Mouse (Mus musculus): ENCODE measurements around the gene Aifm1. TPM values are rescaled to one million over a fixed set of nuclear protein-coding genes. Genes with fewer than 3 reads are reported as not detected.

The Aifm1 gene
- total and polyA plus RNA-seq, 2 experiments from 2014 or later, result 13.9 to 28.0 TPM

DNA sequence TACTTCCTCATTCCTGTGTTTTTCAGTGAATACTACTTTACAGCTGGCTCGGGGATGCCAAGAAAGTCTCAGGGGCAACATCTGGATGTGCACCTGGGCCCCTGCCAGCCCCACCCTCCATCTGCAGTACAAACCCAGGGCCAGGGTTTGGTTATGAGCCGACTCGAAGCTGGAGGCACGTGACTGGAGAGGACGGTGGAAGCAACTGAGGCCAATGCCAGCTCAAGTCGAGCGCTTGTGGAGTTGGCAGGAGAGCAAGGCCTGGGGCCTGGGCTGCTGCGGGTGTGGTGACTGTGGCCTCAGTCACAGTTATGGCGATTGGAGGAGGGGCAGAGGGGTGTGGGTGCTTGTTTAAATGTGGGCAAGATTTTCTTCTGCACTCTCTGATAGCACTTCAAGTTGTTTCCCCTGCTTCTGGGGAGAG lies 77.9 kb downstream of the Aifm1 start:
- Histone ChIP-seq H3K4me2 (ENCODE audit: low read depth) (no peak overlapping the region), H3K4me1 (ENCODE audit: insufficient read depth) (no peaks in the 10 kb centered on the region), H3K27ac (ENCODE audit: low read depth, low read length) (no peak overlapping the region), H3K27me3 (ENCODE audit: insufficient read depth, low read length) (no peaks in the 10 kb centered on the region), H3K4me3 (ENCODE audit: low read depth, low read length) (no peak overlapping the region), H3K9ac (no peak overlapping the region), H3K9me3 (ENCODE audit: low read length) (no peaks in the 10 kb centered on the region), H3K36me3 (ENCODE audit: insufficient read depth) (no peaks in the 10 kb centered on the region)
- TF ChIP-seq CTCF (IDR thresholded peaks at IDR 0.05; ENCODE audit: low read depth), result no peak
- no peak for ATAC-seq
- DNase-seq, result no peak
- WGBS, result 86% methylated on average over 9 of the region's 9 CpGs

DNA sequence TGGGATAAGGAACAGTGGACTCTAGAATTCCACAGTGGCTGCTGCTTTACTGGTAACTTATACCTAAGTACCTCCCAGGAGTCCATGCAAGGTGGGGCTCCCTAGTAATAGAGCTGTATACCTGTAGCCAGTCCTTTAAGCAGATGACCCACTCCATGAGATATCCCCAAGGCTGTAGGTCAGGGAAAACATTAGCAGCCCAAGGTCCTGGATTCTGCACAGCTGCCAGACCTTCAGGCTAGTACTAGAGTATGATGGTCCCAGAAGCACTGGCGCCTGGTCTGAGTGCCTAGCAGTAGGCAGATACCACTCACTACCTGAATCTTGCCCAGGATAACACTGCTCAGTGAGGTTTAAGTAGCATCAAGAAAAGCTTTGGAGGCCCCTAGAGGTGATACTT lies 79.1 kb downstream of the Aifm1 start:
- Histone ChIP-seq H3K36me3 (ENCODE audit: insufficient read depth) (no peaks in the 10 kb centered on the region), H3K9ac (no peak overlapping the region), H3K4me3 (ENCODE audit: low read depth, low read length) (no peak overlapping the region), H3K9me3 (ENCODE audit: low read length) (no peaks in the 10 kb centered on the region), H3K4me1 (ENCODE audit: insufficient read depth) (no peaks in the 10 kb centered on the region), H3K27ac (ENCODE audit: low read depth, low read length) (no peak overlapping the region), H3K4me2 (ENCODE audit: low read depth) (no peak overlapping the region), H3K27me3 (ENCODE audit: insufficient read depth, low read length) (no peaks in the 10 kb centered on the region)
- no peak for TF ChIP-seq CTCF (IDR thresholded peaks at IDR 0.05; ENCODE audit: low read depth)
- DNase-seq, result no peak
- ATAC-seq, result no peak
- WGBS, result 100% methylated on average over 1 of the region's 1 CpGs

DNA sequence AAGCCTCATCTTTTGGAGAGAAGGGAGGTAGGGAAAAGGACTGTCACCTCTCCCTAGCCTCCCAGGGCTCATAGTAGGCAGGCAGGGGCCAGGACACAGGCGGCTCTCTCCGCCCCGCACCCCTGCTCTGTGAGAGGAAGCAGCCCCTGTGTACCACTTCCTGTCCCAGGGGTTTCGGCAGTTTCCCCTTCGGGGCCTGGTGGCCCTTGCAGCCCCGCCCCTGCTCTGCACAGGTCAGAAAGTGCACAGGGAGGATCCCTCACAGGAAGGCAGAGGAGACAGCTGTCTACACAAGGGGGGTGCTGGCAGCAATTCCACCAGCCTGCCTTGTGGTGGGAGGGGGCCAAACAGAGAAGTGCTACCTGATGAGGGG lies 79.8 kb downstream of the Aifm1 start:
- WGBS, result 49% methylated on average over 6 of the region's 6 CpGs
- DNase-seq, result no peak
- no peak for ATAC-seq

DNA sequence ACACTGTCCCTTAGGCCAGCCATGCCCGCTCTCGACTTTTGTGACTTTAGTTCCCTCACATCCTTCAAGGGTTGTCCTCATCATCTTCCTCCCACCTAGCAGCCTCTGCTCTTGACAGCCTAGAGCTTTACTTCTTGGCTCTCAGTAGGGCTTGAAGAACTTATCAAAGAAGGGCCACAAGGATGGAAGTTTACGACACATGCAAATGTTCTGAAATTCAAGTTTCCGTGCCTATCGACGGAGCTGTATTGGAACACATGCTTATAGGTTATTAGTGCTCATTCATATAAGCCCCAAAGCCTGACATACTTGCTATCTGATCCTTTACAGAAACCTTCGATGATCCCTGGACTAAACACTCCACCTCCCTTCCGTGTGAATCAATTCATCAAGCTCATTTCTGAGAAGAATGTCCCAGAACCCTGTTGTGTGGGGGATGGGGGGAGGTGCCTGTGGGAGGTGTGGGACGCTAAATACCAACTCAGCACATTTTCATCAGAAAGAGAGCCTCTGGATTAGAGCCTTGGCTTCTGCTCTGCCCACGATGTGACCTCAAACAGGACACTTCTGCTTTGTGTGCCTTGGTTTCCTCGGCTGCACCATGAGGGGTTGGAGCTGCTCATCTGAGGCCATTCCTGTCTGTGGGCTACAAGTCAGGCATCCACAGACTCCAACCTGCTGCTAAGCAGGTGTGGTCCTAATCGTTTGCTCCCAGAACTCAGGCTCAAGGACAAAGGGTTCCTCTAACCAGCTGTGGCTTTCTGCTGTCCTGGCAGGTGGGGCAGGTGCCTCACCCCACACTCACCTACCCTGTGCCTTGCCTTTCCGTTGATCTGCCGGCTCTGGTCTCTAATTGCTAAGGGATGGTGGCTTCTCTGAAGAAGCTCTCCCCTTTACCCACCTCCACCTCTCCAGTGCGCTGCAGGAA lies 80.5 kb downstream of the Aifm1 start:
- no peak overlapping the region for H3K27ac ChIP-seq (ENCODE audit: low read depth, low read length)

More for the DNA sequence above, 79.8 kb downstream of the Aifm1 start:
- no peak overlapping the region for H3K9ac ChIP-seq
- H3K4me1 ChIP-seq (ENCODE audit: insufficient read depth), result no peaks in the 10 kb centered on the region
- no peak overlapping the region for H3K4me2 ChIP-seq (ENCODE audit: low read depth)
- no peaks in the 10 kb centered on the region for H3K9me3 ChIP-seq (ENCODE audit: low read length)
- no peak overlapping the region for H3K27ac ChIP-seq (ENCODE audit: low read depth, low read length)
- H3K4me3 ChIP-seq (ENCODE audit: low read depth, low read length), result no peak overlapping the region
- H3K27me3 ChIP-seq (ENCODE audit: insufficient read depth, low read length), result no peaks in the 10 kb centered on the region
- no peak for TF ChIP-seq CTCF (IDR thresholded peaks at IDR 0.05; ENCODE audit: low read depth)
- H3K36me3 ChIP-seq (ENCODE audit: insufficient read depth), result no peaks in the 10 kb centered on the region

DNA sequence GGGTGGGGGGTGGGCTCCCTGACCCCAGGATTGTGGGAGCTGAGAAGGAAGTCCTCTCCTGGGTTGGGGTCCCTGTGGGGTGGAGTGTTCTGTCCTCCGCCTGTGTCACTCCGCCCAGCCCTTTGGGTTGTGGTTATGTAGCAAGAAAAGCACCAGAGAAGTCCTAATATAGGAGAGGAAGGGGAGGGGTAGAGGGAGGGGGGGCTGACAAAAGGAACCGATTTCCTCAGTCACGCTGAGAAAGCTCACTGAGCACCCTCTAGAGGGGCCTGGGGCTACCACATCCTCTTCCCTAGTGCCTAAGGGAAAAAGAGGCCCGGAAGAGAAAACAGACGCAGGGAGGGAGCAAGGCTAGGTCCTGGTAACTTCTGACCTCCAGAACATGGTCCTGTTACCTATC lies 83.8 kb downstream of the Aifm1 start:
- ATAC-seq (no peak; the same call in 1 of the 2 replicates), DNase-seq (no peak)
- H3K9me3 ChIP-seq (ENCODE audit: low read length), result no peaks in the 10 kb centered on the region
- no peaks in the 10 kb centered on the region for H3K4me1 ChIP-seq (ENCODE audit: insufficient read depth)
- H3K9ac ChIP-seq, result no peak overlapping the region
- 56% methylated on average over 6 of the region's 6 CpGs for WGBS
- H3K4me2 ChIP-seq (ENCODE audit: low read depth), result no peak overlapping the region
- H3K4me3 ChIP-seq (ENCODE audit: low read depth, low read length), result no peak overlapping the region
- no peaks in the 10 kb centered on the region for H3K27me3 ChIP-seq (ENCODE audit: insufficient read depth, low read length)
- H3K27ac ChIP-seq (ENCODE audit: low read depth, low read length), result no peak overlapping the region
- no peak for TF ChIP-seq CTCF (IDR thresholded peaks at IDR 0.05; ENCODE audit: low read depth)
- no peaks in the 10 kb centered on the region for H3K36me3 ChIP-seq (ENCODE audit: insufficient read depth)

More for the DNA sequence above, 80.5 kb downstream of the Aifm1 start:
- TF ChIP-seq CTCF (IDR thresholded peaks at IDR 0.05; ENCODE audit: low read depth), result no peak
- H3K4me1 ChIP-seq (ENCODE audit: insufficient read depth), result no peaks in the 10 kb centered on the region
- no peak overlapping the region for H3K4me3 ChIP-seq (ENCODE audit: low read depth, low read length)
- no peak for DNase-seq
- H3K4me2 ChIP-seq (ENCODE audit: low read depth), result no peak overlapping the region
- no peak overlapping the region for H3K9ac ChIP-seq
- WGBS, result 70% methylated on average over 14 of the region's 15 CpGs
- no peaks in the 10 kb centered on the region for H3K36me3 ChIP-seq (ENCODE audit: insufficient read depth)
- H3K9me3 ChIP-seq (ENCODE audit: low read length), result no peaks in the 10 kb centered on the region
- no peak for ATAC-seq
- H3K27me3 ChIP-seq (ENCODE audit: insufficient read depth, low read length), result no peaks in the 10 kb centered on the region

DNA sequence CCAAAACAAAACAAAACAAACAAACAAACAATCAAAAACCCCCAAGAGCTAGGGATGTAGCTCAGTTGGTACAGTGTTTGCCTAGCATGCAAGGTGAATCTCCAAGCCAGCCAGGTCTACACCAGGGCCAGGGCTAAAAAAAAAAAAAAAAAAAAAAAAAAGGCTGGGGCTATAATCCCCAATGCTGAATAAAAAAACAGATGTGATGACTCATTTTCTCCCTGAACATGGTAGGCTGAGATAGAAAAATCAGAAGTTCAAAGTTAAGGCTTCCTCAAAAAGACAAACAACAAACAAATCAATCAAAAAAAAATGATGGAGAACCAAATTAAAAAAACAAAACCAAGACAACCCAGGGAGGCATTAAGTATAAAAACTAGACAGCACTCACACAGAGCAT lies 84.3 kb downstream of the Aifm1 start:
- Histone ChIP-seq H3K27me3 (ENCODE audit: insufficient read depth, low read length) (no peaks in the 10 kb centered on the region), H3K4me1 (ENCODE audit: insufficient read depth) (no peaks in the 10 kb centered on the region), H3K9ac (no peak overlapping the region), H3K9me3 (ENCODE audit: low read length) (no peaks in the 10 kb centered on the region), H3K36me3 (ENCODE audit: insufficient read depth) (no peaks in the 10 kb centered on the region), H3K27ac (ENCODE audit: low read depth, low read length) (no peak overlapping the region), H3K4me3 (ENCODE audit: low read depth, low read length) (no peak overlapping the region), H3K4me2 (ENCODE audit: low read depth) (no peak overlapping the region)
- ATAC-seq (no peak), DNase-seq (no peak)
- TF ChIP-seq CTCF (IDR thresholded peaks at IDR 0.05; ENCODE audit: low read depth), result no peak

DNA sequence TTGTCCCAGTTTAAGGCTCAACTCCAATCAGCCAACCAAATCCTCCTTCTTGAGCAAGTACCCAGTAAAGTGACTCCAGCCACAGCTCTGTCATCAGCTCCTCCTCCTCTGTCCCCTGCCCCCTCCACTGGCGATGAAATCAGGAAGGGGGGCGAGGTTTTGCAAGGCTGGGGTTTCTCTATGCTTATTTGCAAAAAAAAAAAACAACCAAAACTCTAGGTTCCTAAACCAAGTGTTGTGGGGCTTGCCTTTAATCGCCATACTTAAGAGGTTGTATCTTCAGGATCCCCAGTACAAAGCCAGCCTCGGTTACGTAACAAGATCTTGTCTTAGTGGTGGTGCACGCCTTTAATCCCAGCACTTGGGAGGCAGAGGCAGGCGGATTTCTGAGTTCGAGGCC lies 84.7 kb downstream of the Aifm1 start:
- H3K9me3 ChIP-seq (ENCODE audit: low read length), result no peaks in the 10 kb centered on the region

More for the DNA sequence above, 84.7 kb downstream of the Aifm1 start:
- ATAC-seq, result no peak
- no peak for TF ChIP-seq CTCF (IDR thresholded peaks at IDR 0.05; ENCODE audit: low read depth)
- Histone ChIP-seq H3K27ac (ENCODE audit: low read depth, low read length) (no peak overlapping the region), H3K4me3 (ENCODE audit: low read depth, low read length) (no peak overlapping the region), H3K27me3 (ENCODE audit: insufficient read depth, low read length) (no peaks in the 10 kb centered on the region), H3K9ac (no peak overlapping the region), H3K36me3 (ENCODE audit: insufficient read depth) (no peaks in the 10 kb centered on the region), H3K4me2 (ENCODE audit: low read depth) (no peak overlapping the region), H3K4me1 (ENCODE audit: insufficient read depth) (no peaks in the 10 kb centered on the region)
- 92% methylated on average over 8 of the region's 8 CpGs for WGBS
- no peak for DNase-seq

All from forebrain, postnatal 0 days (tissue).